Mouse (Mus musculus) right cerebral cortex, postnatal 4 days (tissue): ENCODE data around the gene Pccb.

Source experiments
- DNase-seq: peaks from one replicate; pipeline ENCODE4 v3.0.0-alpha.2; 2022

The Pccb gene

GRCm38 (mm10) chr9:101042249-101042648, 7.6 kb upstream of the Pccb start:
- no peak for DNase-seq

GRCm38 (mm10) chr9:101041508-101041907, 6.8 kb upstream of the Pccb start:
- no peak for DNase-seq

GRCm38 (mm10) chr9:101038634-101039033, 3.9 kb upstream of the Pccb start:
- no peak for DNase-seq

GRCm38 (mm10) chr9:101037396-101037795, 2.7 kb upstream of the Pccb start:
- no peak for DNase-seq

DNA sequence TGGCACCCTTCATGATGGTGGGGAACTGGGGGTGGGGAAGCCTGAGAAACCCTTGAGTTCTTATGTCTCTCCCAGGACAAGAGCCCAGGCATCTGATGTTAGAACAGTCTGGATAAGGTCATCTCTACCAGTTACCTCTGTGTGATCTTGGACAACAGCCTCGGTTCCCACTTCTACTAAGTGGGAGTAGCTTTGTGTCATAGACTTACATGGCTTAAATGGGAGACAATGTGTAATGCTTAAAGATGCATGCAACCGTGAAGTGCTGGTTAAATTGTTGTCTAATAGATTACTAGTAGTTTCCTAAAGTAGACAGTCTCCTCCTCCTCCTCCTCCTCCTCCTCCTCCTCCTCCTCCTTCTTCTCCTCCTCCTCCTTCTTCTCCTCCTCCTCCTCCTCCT, 2.2 kb upstream of the Pccb start:
- no peak for DNase-seq

GRCm38 (mm10) chr9:101035836-101036596, 1.3 kb upstream of the Pccb start:
- no peak for DNase-seq

GRCm38 (mm10) chr9:101033761-101034447, 794 bp downstream of the Pccb start:
- no peak for DNase-seq

DNA sequence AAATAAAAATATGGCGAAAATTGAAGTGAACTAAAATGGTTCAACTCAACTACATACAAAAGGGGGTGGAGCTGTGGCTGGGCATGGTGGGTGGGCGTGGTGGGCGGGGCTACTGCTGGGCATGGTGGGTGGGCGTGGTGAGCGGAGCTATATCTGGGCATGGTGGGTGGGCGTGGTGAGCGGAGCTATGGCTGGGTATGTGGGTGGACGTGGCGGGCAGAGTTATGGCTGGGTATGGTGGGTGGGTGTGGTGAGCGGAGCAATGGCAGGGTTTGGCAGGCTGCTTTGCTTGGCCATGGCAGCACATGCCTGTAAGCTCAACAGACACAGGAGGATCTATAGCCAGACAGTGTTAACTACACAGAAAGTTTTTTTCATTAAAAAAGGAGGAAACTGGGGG, 15.9 kb downstream of the Pccb start:
- DNase-seq = no peak

GRCm38 (mm10) chr9:101017734-101018516, 16.8 kb downstream of the Pccb start:
- no peak for DNase-seq

DNA sequence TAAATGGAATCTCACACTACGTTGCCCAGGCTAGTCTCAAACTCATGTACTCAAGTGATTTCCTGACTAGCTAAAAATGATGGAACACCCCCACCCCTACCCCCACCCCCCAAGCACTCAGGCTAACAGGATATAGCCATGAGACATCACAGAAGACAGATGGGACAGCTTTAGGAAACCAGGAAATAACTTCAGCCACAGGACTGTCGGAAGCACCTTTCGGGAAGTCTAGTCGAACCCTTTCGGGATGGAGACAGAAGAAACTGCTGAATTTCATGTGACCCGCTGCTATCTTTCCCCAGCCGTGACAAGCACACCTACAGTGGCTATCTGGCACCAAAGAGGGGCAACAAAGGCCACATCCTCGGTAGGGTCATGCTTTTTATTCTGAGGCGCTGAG, 19.4 kb downstream of the Pccb start:
- DNase-seq = no peak

DNA sequence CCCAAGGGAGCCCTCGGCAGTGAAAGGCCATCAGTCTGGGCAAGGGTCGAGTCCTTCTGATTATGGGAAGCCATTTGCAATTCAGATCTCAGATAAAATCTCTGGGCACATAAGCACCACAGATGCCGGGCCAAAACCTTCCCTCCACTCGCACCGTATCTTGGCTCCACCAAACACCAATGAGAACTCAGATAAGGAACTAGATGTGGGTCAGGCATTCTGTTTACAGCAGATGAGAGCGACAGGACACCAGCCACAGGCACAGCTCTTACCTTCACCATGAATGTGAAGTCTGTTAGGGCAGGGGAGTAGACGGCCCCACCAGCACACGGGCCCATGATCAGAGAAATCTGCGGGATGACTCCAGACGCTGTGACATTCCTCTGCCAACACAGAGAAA, 22.3 kb downstream of the Pccb start:
- DNase-seq = no peak

- DNase-seq = no peak
Observed at GRCm38 (mm10) chr9:101005866-101006265, 28.8 kb downstream of the Pccb start.

DNA sequence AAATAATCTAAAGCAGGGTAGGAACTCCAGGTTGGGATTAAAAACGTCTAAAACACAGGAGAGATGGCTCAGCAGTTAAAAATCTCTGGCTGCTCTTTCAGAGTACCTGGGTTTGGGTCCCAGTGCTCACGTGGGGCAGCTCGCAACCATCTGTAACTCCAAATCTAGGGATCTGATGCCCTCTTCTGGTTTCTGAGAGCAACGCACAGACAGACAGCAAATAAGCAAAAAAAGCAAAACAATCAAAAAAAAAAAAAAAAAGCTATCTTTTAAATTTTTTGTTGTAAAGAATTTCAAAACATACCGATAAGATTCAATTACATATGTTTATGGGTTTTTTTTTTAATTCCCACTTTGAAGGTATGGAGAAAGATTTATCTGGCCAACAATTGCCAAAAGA, 31.4 kb downstream of the Pccb start:
- no peak for DNase-seq

DNA sequence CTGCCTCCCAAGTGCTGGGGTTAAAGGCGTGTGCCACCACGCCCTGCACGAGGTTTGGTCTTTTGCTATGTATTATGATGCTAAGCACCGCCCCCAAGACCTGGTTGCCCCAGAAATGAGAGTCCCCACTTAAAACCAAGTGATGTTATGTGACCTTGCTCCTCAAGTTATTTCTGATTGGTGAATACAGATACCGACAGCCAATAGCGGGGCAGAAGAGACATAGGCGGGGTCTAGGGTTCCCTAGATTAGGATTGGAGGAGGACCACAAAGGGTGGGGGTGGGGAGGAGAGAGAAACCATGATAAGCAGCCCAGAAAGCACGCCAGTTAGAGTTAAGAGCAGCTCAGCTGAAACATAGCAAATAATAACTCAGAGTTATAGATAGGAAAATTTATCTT, 31.9 kb downstream of the Pccb start:
- no peak for DNase-seq

DNA sequence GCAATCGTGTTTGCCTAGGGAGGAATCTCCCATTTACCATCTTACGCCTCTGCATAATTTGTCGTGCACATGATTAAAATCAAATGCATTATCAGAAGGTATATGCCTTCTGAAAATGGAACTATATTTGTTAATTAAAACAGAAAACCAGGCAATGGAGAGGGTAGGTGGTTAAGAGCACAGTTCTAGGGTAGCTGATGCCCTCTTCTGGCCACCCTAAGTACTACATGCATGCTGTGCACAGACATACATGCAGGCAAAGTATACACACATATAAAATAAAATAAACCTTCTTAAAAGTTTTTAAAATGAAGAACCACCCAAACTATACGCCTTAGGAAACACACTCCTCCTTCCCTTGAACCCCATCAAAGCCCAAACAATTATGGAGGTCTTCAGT, 32.6 kb downstream of the Pccb start:
- peak; percentile 18 for DNase-seq

DNA sequence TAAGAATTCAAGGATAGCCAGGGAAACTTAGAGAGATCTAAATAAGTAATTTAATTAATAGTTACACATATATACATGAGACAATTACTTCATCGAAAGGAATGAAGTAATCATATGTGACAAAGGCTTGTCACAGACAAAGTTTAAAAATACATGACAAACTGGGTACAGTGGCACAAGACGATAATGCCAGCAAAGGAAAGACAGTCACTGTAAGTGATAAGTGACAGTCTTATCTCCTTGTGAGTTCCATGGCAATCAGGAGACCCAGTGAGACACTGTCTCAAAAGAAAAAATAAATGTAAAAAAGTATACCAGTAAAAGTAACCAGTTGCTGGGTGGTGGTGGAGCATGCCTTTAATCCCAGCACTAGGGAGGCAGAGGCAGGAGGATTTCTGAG, 37.6 kb downstream of the Pccb start:
- no peak for DNase-seq

DNA sequence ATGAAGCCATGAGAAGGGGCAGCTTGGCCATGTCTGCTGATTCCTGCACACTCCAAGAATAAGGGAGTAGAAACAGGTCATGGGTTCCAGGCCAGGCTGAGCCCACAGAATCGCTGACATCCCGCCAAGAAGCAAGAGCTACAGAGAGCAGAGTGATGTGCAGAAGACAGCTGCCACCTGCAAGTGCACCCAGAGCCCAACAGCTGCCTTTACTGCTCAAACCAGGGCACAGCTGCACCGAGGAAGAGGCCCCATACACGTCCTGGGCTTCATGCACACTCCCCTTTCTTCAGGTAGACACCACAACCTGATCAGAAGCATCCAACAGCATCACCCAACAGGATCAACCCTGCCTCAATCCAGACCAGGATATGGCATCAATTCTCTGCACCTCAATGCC, 40.8 kb downstream of the Pccb start:
- DNase-seq = no peak

GRCm38 (mm10) chr9:100992191-100992590, 42.5 kb downstream of the Pccb start:
- no peak for DNase-seq

GRCm38 (mm10) chr9:100991321-100991720, 43.4 kb downstream of the Pccb start:
- no peak for DNase-seq

DNA sequence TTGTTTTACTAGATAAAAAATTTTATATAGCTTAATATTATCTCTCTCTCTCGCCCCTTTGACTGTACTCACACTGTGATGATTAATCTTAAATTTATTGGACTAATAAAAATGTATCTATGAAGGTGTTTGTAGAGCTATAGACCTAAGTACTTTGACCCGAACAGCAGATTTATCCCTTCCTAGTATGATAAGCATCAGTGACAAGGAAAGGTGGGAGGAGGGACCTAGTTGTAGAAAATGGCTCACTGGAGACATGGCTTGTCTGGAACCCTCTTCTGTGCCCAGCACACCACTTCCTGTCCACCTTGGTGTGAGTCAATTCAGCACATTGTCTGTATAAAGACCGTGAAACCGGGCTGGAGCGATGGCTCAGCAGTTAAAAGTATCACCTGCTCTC, 44.1 kb downstream of the Pccb start:
- DNase-seq = no peak

GRCm38 (mm10) chr9:100987850-100988249, 46.8 kb downstream of the Pccb start:
- DNase-seq = no peak

GRCm38 (mm10) chr9:100987006-100987405, 47.7 kb downstream of the Pccb start:
- DNase-seq = no peak

DNA sequence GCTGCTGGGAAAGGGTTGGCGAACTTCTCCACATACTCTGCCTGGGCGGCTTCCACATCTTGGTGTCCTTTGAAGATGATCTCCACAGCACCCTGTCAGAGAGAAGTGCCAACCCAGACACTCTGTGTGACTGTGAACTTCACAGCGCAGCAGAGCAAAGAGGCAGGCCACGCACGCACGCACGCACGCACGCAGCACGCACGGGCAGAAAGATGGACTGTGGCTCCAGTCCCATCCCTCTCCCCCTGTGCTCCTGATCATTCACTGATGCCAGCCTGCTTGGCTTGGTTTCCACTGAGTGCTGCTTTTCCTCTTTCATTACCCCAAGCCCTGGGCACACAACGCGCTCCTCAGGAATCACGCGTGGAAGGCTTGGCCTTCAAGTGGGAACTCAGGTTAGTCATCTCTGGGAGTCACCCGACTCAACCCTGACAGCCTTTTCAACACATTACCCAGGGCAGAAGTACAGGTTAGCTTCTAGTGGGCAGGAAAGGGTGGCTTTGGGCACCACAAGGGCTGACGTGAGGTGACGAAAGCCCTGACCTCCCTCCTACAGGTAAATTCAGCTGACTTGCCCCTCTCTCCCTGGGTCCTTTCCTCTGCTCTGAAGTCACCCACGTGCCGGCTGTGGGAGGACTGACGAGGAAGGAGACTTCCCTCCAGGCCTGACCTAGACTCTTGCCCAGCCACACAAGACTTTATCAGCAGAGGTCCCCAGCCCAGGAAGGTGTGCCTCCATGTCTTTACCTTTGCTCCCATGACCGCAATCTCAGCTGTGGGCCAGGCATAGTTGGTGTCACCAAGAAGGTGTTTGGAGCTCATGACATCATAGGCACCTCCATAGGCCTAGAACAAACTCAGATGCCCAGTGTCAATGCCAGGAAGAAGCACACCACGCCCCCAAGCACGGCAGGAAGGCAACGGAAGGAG, 50.1 kb downstream of the Pccb start:
- DNase-seq = no peak
